Mouse (Mus musculus) stomach, embryonic 15.5 days (tissue): ENCODE data around the gene Gm20431. TPM values are rescaled to one million over a fixed set of nuclear protein-coding genes. Genes with fewer than 3 reads are reported as not detected.

ENCODE experiments used
- ATAC-seq: fragments of 200-750 bp; cut with Nextera tagmentation; 2 replicates; pipeline ENCODE4 v1.8.0; 2017; ENCODE audit warnings: low read depth, moderate number of reproducible peaks, moderate TSS enrichment; ENCODE audit not compliant: insufficient read depth, low FRiP score
- H3K27ac ChIP-seq: fragments of 300-500 bp; sonication (generic); 2 replicates; pipeline ENCODE4 v1.5.1; 2015; ENCODE audit warnings: mild to moderate bottlenecking, inconsistent platforms
- H3K27me3 ChIP-seq: fragments of 300-500 bp; sonication (generic); replicated peaks from 2 replicates; pipeline ENCODE4 v1.6.1; 2015; ENCODE audit warnings: inconsistent platforms
- H3K36me3 ChIP-seq: fragments of 300-500 bp; sonication (generic); 2 replicates; pipeline ENCODE4 v1.6.1; 2015; ENCODE audit warnings: inconsistent platforms
- H3K4me1 ChIP-seq: fragments of 300-500 bp; sonication (generic); 2 replicates; pipeline ENCODE4 v1.6.1; 2015; ENCODE audit warnings: inconsistent platforms
- H3K4me2 ChIP-seq: fragments of 300-500 bp; sonication (generic); 2 replicates; pipeline ENCODE4 v1.6.1; 2015; ENCODE audit warnings: mild to moderate bottlenecking, inconsistent platforms
- H3K4me3 ChIP-seq: fragments of 300-500 bp; sonication (generic); replicated peaks from 2 replicates; pipeline ENCODE4 v1.5.1; 2015; ENCODE audit warnings: inconsistent platforms
- H3K9ac ChIP-seq: fragments of 300-500 bp; sonication (generic); 2 replicates; pipeline ENCODE4 v1.6.1; 2015; ENCODE audit warnings: inconsistent platforms
- H3K9me3 ChIP-seq: fragments of 300-500 bp; sonication (generic); 2 replicates; pipeline ENCODE4 v1.6.1; 2016; ENCODE audit warnings: inconsistent platforms
- WGBS: fragments of 180-500 bp; shearing (Covaris S2); methylation state at CpG from one replicate; pipeline ENCODE4 v1.1.7; 2015; 5-methylcytosine and 5-hydroxymethylcytosine counted together
- polyA plus RNA-seq: library from polyadenylated mRNA; unstranded; fragments of >200 nt; fragmentation: Nextera tagmentation; extraction: Ambion mirVana; gene quantifications from 2 replicates; pipeline ENCODE4 v1.2.1, GENCODE M21; 2015

The Gm20431 gene
- polyA plus RNA-seq, 1 experiment from 2014 or later: 9.6 TPM

DNA sequence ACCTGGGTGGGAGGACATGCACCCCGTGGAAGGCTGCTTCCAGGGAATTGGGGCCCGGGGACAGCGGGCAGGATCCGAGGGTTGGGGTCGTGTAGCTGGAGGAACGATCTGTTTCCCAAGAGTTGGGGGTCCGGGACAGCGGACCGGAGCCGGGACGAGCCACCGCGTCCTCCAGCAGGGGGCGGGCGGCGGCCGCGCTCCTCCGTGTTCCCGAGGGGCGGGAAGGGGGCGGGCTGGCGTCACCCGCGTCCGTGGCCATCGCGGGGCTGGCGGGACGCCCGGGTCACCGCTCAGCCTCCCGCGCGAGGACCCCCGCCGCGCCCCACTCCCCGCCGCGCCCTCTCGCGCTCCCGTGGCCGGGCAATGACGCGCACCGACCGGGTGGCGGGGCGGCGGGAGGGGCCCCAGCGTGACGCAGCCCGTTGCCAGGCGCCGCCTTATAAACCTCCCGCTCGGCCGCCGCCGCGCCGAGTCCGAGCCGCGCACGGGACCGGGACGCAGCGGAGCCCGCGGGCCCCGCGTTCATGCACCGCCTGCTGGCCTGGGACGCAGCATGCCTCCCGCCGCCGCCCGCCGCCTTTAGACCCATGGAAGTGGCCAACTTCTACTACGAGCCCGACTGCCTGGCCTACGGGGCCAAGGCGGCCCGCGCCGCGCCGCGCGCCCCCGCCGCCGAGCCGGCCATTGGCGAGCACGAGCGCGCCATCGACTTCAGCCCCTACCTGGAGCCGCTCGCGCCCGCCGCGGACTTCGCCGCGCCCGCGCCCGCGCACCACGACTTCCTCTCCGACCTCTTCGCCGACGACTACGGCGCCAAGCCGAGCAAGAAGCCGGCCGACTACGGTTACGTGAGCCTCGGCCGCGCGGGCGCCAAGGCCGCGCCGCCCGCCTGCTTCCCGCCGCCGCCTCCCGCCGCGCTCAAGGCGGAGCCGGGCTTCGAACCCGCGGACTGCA lies 27.5 kb upstream of the Gm20431 start, which contains the start of gene Cebpb:
Gene Cebpb, plus strand, starts transcription at position 418 of the 954 bp plus-strand sequence.
- peak; percentile 69 for ATAC-seq

DNA sequence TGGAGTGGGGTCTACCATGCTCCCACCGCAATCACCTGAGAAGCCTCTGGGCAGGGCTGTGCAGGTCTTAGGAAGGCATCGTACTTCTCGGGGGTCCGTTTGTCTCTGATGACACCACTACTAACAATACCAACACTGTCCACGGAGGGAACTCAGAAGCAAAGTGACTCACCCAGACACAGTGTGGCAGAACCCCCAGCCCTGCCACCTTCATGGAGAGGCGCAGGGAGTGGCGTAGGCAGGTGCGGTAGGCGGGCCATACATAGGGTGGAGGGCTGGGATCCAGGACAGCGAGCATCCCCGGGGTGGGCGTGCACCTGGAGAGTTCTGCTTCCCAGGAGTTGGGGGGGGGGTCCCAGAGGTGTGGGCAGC lies 26.8 kb upstream of the Gm20431 start:
- H3K4me1 ChIP-seq: peaks cover 24% of the 10 kb centered on the region
- no peaks in the 10 kb centered on the region for H3K9me3 ChIP-seq
- WGBS: 23% methylated on average over 12 of the region's 12 CpGs
- H3K27ac ChIP-seq: 0 out of 2 replicates have a peak overlapping the region, but pooled peaks have one; percentile 85
- no peak overlapping the region for H3K9ac ChIP-seq
- H3K36me3 ChIP-seq: no peaks in the 10 kb centered on the region
- H3K4me3 ChIP-seq: peak overlapping the region; percentile 68
- ATAC-seq: peak; percentile 9
- peak overlapping the region; percentile 89 for H3K4me2 ChIP-seq
- 0 out of 2 replicates have a peak, but pooled peaks cover 2% of the 10 kb centered on the region for H3K27me3 ChIP-seq

More for the DNA sequence above, 27.5 kb upstream of the Gm20431 start, which contains the start of gene Cebpb:
- Histone ChIP-seq H3K4me1 (peaks cover 24% of the 10 kb centered on the region), H3K27ac (peak within 1 kb of the TSS; percentile 85), H3K4me2 (peak within 1 kb of the TSS; percentile 89), H3K27me3 (0 out of 2 replicates have a peak, but pooled peaks cover 2% of the 10 kb centered on the region), H3K36me3 (no peaks in the 10 kb centered on the region), H3K9ac (peak within 1 kb of the TSS; percentile 50), H3K4me3 (peak within 1 kb of the TSS; percentile 68), H3K9me3 (no peaks in the 10 kb centered on the region)
- WGBS: under 1% methylated on average over 120 of the region's 147 CpGs

DNA sequence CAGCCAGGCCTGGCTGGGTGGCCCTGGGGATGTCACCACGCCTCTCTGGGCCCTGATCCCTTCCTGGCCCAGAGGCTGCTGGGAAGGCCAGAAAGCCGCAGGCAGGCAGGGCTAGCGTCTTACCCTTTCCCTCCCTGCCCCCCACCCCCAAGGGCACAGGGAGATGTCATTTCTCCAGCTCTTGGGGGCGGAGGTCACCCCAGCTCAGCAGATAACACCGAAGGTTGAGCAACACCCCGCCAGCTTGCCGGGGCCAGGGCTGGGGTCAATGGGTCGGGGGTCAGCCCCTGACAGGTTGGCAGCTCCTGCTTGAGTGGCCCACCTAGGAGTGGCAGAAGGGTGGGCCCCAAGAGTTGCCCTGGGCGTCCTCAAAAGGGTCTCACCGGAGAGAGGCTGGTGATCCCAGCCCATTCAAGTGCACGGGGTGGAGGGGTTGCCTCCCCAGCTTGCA lies 26.4 kb upstream of the Gm20431 start:
- Histone ChIP-seq H3K4me2 (no peak overlapping the region), H3K4me1 (peaks cover 24% of the 10 kb centered on the region), H3K9ac (no peak overlapping the region), H3K4me3 (no peak overlapping the region), H3K27ac (no peak overlapping the region), H3K9me3 (no peaks in the 10 kb centered on the region), H3K36me3 (no peaks in the 10 kb centered on the region), H3K27me3 (0 out of 2 replicates have a peak, but pooled peaks cover 2% of the 10 kb centered on the region)
- WGBS: 48% methylated on average over 11 of the region's 11 CpGs
- ATAC-seq: no peak

DNA sequence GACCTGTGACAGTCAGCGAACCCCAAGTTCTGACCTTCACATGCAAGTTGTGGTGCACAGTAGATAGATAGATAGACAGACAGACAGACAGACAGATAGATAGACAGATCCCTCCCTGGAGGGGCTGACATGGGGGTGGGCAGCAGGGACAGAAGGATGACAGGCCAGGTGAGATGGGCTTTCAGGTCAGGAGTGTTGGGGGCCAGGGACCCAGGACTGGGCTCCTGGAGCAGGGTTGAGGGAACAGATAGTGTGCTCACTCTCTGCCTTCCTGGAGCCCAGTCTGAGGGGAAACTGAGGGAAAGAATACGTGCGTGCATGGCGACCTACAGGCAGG lies 25.9 kb upstream of the Gm20431 start:
- H3K9me3 ChIP-seq: no peaks in the 10 kb centered on the region
- ATAC-seq: no peak

DNA sequence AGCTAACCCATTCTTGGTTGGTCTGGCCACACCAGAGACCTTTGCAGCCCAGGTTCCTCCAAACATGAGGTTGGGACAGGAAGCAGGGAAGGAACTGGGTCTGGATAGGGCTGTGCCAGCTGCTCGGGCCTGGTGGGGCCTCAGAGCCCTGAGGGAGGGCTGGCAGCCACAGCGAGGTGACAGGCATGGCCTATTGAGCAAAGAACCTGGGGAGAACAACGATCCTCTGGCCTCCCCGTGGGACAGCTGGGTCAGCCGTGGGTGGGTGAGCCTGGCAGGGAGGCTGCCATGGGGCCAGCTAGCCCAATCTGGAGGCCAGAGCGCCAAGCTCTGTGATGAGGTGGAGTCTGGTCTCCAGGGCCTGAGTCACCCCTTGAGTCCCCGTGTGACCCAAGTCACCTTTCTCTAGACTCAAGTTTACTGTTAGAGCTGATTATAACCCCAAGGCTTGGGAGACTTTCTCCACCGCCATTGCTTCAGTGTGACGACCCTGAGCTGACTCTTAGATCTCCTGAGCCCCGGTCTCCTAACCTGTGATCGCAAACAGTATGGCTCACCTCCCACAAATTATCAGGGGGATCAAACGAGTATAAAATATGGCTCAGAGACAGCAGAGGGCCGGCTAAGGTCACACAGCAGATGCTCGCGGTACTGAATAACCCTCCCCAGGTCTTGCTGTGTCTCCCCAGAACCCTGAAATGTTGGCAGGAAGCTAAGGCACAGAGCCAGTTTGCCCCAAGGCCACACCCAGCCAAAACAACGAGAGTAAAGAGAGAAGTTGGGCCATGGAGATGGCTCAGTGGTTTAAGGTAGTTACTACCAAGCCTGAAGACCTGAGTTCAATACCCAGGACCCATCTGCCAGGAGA lies 25.3 kb upstream of the Gm20431 start:
- Histone ChIP-seq H3K9ac (no peak overlapping the region; the same call in 1 of the 2 replicates), H3K27ac (no peak overlapping the region), H3K27me3 (0 out of 2 replicates have a peak, but pooled peaks cover 2% of the 10 kb centered on the region), H3K4me1 (peaks cover 18% of the 10 kb centered on the region), H3K9me3 (no peaks in the 10 kb centered on the region), H3K4me3 (no peak overlapping the region), H3K36me3 (no peaks in the 10 kb centered on the region), H3K4me2 (no peak overlapping the region)
- WGBS: 78% methylated on average over 16 of the region's 16 CpGs
- ATAC-seq: no peak

More for the DNA sequence above, 25.9 kb upstream of the Gm20431 start:
- 91% methylated on average over 4 of the region's 4 CpGs for WGBS
- no peak overlapping the region for H3K27ac ChIP-seq
- H3K27me3 ChIP-seq: 0 out of 2 replicates have a peak, but pooled peaks cover 2% of the 10 kb centered on the region
- H3K4me1 ChIP-seq: peaks cover 24% of the 10 kb centered on the region
- H3K9ac ChIP-seq: no peak overlapping the region; the same call in 1 of the 2 replicates
- no peaks in the 10 kb centered on the region for H3K36me3 ChIP-seq
- H3K4me2 ChIP-seq: no peak overlapping the region
- H3K4me3 ChIP-seq: no peak overlapping the region

DNA sequence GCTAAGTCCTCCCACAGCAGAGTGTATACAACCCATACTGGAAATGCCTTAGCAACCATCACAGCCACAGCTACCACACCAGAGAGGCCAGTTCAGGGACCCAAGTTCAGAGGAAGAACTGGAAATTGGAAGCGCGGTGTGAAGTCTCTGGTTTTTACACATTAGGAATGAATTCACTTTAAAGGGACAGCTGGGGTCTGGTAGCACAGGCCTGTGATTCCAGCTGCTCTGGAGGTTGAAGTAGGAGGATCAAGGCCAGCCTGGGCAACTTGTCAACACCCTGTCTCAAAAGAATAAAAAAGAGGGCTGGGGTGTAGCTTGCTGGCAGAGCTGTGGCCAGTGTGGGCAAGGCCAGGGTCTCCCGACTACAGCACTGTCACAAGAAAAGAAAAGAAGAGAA lies 24.6 kb upstream of the Gm20431 start:
- 74% methylated on average over 3 of the region's 3 CpGs for WGBS
- no peak overlapping the region for H3K4me2 ChIP-seq
- no peak overlapping the region for H3K27ac ChIP-seq
- no peak for ATAC-seq
- no peak overlapping the region for H3K4me3 ChIP-seq
- no peaks in the 10 kb centered on the region for H3K36me3 ChIP-seq
- H3K9me3 ChIP-seq: no peaks in the 10 kb centered on the region
- no peak overlapping the region for H3K9ac ChIP-seq
- H3K27me3 ChIP-seq: 0 out of 2 replicates have a peak, but pooled peaks cover 2% of the 10 kb centered on the region
- H3K4me1 ChIP-seq: peaks cover 13% of the 10 kb centered on the region

DNA sequence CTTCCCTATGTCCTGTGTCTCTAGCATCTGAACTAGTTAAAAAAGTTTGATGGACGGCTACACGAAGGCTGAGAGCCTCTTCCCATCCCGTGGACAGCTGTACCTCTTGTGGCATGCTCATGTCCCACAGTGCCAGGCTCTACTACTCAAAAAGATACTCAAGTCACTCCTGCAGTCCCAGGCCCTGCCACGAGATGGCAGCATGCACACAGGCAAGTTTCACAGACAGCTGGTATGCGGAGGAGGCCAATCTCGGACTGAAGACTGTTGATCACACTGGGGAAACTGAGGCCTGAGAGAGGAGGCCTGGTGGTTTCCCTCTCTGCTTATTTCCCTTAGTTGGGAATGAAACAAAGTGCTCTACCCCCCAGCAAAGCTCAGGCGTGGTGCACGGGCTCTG lies 23.8 kb upstream of the Gm20431 start:
- Histone ChIP-seq H3K9me3 (no peaks in the 10 kb centered on the region), H3K4me3 (no peak overlapping the region), H3K4me2 (no peak overlapping the region), H3K4me1 (peaks cover 11% of the 10 kb centered on the region), H3K27me3 (0 out of 2 replicates have a peak, but pooled peaks cover 2% of the 10 kb centered on the region), H3K9ac (no peak overlapping the region), H3K27ac (no peak overlapping the region), H3K36me3 (no peaks in the 10 kb centered on the region)
- 4% methylated on average over 8 of the region's 8 CpGs for WGBS
- no peak for ATAC-seq

DNA sequence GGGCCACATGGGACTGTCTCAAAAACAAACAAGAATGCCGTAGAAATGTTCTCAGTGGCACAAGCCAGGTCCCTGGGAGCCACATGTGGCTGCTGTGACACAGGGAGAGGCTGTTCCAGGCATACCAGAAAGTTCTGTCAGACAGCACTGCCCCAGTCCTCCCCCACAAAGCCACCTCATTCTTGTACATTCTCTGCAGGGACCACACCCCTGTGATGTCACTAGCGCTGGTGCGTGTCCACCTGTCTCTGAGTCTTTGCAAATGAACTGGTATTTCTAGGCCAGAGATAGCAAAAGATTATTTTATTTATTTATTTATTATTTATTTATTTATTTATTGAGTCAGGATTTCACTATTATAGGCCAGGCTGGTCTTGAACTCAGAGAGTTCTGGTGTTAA lies 22.4 kb upstream of the Gm20431 start:
- no peak overlapping the region for H3K27ac ChIP-seq
- 72% methylated on average over 3 of the region's 3 CpGs for WGBS
- H3K36me3 ChIP-seq: no peaks in the 10 kb centered on the region
- H3K9ac ChIP-seq: no peak overlapping the region
- H3K4me3 ChIP-seq: no peak overlapping the region
- no peak for ATAC-seq
- peaks cover 11% of the 10 kb centered on the region for H3K4me1 ChIP-seq
- no peaks in the 10 kb centered on the region for H3K9me3 ChIP-seq
- no peak overlapping the region for H3K4me2 ChIP-seq
- H3K27me3 ChIP-seq: 0 out of 2 replicates have a peak, but pooled peaks cover 2% of the 10 kb centered on the region

DNA sequence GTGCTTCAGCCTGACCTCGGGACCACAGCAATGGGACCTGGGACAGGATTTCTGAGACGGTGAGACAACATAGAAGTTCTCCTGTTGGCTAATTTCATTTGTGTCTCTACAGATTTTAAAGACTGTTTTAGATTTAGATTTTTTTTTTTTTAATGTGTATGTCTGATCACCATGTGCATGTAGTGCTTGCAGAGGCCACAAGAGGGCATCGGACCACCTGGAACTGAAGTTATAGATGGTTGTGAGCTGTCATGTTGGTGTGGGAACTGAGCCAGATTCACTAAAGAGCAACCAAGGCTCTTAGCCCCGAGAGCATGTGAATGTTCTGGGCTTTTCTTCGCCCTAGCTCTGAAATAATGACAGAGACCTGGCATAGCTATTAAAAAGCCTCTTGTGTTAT lies 19.4 kb upstream of the Gm20431 start:
- no peak for ATAC-seq

DNA sequence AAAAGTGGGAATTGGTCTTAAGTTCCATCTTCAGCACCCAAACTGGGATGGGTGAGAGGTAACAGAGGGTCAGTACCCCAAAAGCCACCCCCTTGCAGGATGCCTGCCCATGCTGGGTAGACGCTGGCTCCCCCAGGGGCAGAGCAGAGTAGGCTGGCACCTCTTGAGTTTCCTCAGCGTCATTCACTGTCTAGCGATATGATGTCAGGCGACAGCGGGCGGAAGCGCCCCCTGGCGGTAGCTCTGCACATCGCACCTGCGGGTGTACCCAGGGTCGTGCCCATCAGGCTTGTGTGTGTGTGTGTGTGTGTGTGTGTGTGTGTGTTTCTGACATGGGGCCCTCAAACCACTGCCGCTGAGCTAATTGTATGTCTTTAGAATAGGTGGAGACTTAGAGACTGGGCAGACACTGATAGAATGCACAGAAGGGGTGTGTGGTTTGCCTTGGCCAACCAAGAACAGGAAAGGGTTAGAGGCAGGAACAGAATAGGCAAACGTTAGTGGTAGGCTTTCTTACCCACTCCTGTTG lies 18.7 kb upstream of the Gm20431 start:
- Histone ChIP-seq H3K9ac (no peak overlapping the region), H3K27me3 (no peaks in the 10 kb centered on the region), H3K27ac (no peak overlapping the region), H3K9me3 (no peaks in the 10 kb centered on the region), H3K4me1 (no peaks in the 10 kb centered on the region), H3K36me3 (no peaks in the 10 kb centered on the region), H3K4me3 (no peak overlapping the region), H3K4me2 (no peak overlapping the region)
- 2% methylated on average over 13 of the region's 13 CpGs for WGBS
- peak; percentile 25; the same call in 1 of the 2 replicates for ATAC-seq

More for the DNA sequence above, 19.4 kb upstream of the Gm20431 start:
- Histone ChIP-seq H3K9me3 (no peaks in the 10 kb centered on the region), H3K4me1 (no peaks in the 10 kb centered on the region), H3K9ac (no peak overlapping the region), H3K27me3 (no peaks in the 10 kb centered on the region), H3K36me3 (no peaks in the 10 kb centered on the region), H3K4me3 (no peak overlapping the region), H3K4me2 (no peak overlapping the region), H3K27ac (no peak overlapping the region)
- WGBS: 46% methylated on average over 5 of the region's 5 CpGs

DNA sequence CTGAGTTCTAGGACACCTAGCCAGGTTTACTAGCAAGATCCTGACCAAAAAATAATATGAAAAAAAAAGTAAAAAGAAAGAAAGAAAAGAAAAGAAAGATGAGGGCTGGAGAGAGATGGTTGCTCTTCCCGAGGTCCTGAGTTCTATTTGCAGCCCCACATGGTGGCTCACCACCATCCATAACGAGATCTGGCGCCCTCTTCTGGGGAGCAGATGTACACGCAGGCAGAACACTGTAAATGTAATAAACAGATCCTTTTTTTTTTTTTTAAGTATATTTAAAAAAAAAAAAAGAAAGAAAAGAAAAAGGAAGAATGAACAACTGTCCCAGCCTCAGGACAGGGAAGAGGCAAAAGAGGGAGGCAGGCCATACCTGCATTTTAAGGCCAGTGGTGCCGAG lies 17.3 kb upstream of the Gm20431 start:
- Histone ChIP-seq H3K4me2 (no peak overlapping the region), H3K9ac (no peak overlapping the region), H3K27ac (no peak overlapping the region), H3K27me3 (no peaks in the 10 kb centered on the region), H3K9me3 (no peaks in the 10 kb centered on the region), H3K36me3 (no peaks in the 10 kb centered on the region), H3K4me3 (no peak overlapping the region), H3K4me1 (no peaks in the 10 kb centered on the region)
- ATAC-seq: no peak
- WGBS: 46% methylated on average over 5 of the region's 5 CpGs
